Mouse (Mus musculus) stomach, postnatal 0 days (tissue): ENCODE measurements around the gene Mark3. TPM values are rescaled to one million over a fixed set of nuclear protein-coding genes. Genes with fewer than 3 reads are reported as not detected.
A peak's percentile ranks its signal among the peaks of the same experiment; 100 is the strongest.

Experiments
- ATAC-seq: fragments of 200-750 bp; cut with Nextera tagmentation; 2 replicates; pipeline ENCODE4 v1.8.0; 2017; ENCODE audit not compliant: low FRiP score, low TSS enrichment
- DNase-seq: peaks from one replicate; pipeline ENCODE4 v3.0.0-alpha.2; 2016; ENCODE audit warnings: low spot score
- H3K27ac ChIP-seq: fragments of 300-500 bp; sonication (generic); replicated peaks from 2 replicates; pipeline ENCODE4 v1.5.1; 2014; ENCODE audit warnings: mild to moderate bottlenecking, control low read depth
- H3K27me3 ChIP-seq: fragments of 300-500 bp; sonication (generic); 2 replicates; pipeline ENCODE4 v1.6.1; 2014; ENCODE audit warnings: low read length; ENCODE audit not compliant: control insufficient read depth, insufficient read depth
- H3K36me3 ChIP-seq: fragments of 300-500 bp; sonication (generic); 2 replicates; pipeline ENCODE4 v1.6.1; 2014; ENCODE audit warnings: low read length, mixed read lengths; ENCODE audit not compliant: control insufficient read depth, insufficient read depth
- H3K4me1 ChIP-seq: fragments of 300-500 bp; sonication (generic); replicated peaks from 2 replicates; pipeline ENCODE4 v1.6.1; 2014; ENCODE audit warnings: antibody characterized with exemption; ENCODE audit not compliant: control insufficient read depth, insufficient read depth
- H3K4me2 ChIP-seq: fragments of 300-500 bp; sonication (generic); replicated peaks from 2 replicates; pipeline ENCODE4 v1.6.1; 2014; ENCODE audit warnings: low read depth, mild to moderate bottlenecking, control low read depth, moderate library complexity
- H3K4me3 ChIP-seq: fragments of 300-500 bp; sonication (generic); 2 replicates; pipeline ENCODE4 v1.5.1; 2014; ENCODE audit warnings: low read depth, low read length, control low read depth
- H3K9ac ChIP-seq: fragments of 300-500 bp; sonication (generic); 2 replicates; pipeline ENCODE4 v1.6.1; 2014; ENCODE audit warnings: mild to moderate bottlenecking, low read length, control low read depth, mixed read lengths
- H3K9me3 ChIP-seq: fragments of 300-500 bp; sonication (generic); 2 replicates; pipeline ENCODE4 v1.6.1; 2016; ENCODE audit warnings: low read length; ENCODE audit not compliant: control insufficient read depth
- CTCF ChIP-seq: IDR thresholded peaks from 2 replicates; pipeline ENCODE4 v1.5.1; 2016; ENCODE audit warnings: antibody characterized with exemption, low read depth, mild to moderate bottlenecking, moderate library complexity
- EP300 ChIP-seq: optimal IDR thresholded peaks from 2 replicates; pipeline ENCODE3; 2016; ENCODE audit warnings: antibody characterized with exemption
- WGBS: fragments of 180-500 bp; shearing (Covaris S2); extraction: QIAGEN DNeasy Blood & Tissue Kit; methylation state at CpG from one replicate; pipeline ENCODE4 v1.1.7; 2014; 5-methylcytosine and 5-hydroxymethylcytosine counted together
- polyA plus RNA-seq: library from polyadenylated mRNA; unstranded; fragments of >200 nt; fragmentation: Nextera tagmentation; extraction: Ambion mirVana; gene quantifications from 2 replicates; pipeline ENCODE4 v1.2.1, GENCODE M21; 2015

Gene Mark3
- polyA plus RNA-seq, 1 experiment from 2014 or later = 15.6 TPM

GRCm38 (mm10) chr12:111669961-111670360 lies 95.6 kb downstream of the Mark3 start:
- Histone ChIP-seq H3K36me3 (no peaks in the 10 kb centered on the region), H3K9me3 (no peaks in the 10 kb centered on the region), H3K4me2 (peak overlapping the region; percentile 91), H3K27ac (peak overlapping the region; percentile 89), H3K9ac (no peak overlapping the region), H3K4me3 (peak overlapping the region; percentile 66), H3K4me1 (0 out of 2 replicates have a peak, but pooled peaks cover 5% of the 10 kb centered on the region), H3K27me3 (no peaks in the 10 kb centered on the region)
- WGBS = 56% methylated on average over 8 of the region's 8 CpGs
- ATAC-seq (no peak), DNase-seq (no peak)
- TF ChIP-seq EP300 = no peak
- no peak for TF ChIP-seq CTCF

GRCm38 (mm10) chr12:111670371-111670971 lies 96.1 kb downstream of the Mark3 start:
- peak; percentile 16 for ATAC-seq
- TF ChIP-seq CTCF (no peak), EP300 (no peak)
- 20% methylated on average over 28 of the region's 29 CpGs for WGBS
- 0 out of 2 replicates have a peak, but pooled peaks cover 5% of the 10 kb centered on the region for H3K4me1 ChIP-seq
- peak overlapping the region; percentile 91 for H3K4me2 ChIP-seq
- DNase-seq = peak; percentile 45
- H3K27me3 ChIP-seq = no peaks in the 10 kb centered on the region
- peak overlapping the region; percentile 66 for H3K4me3 ChIP-seq
- no peaks in the 10 kb centered on the region for H3K36me3 ChIP-seq
- peak overlapping the region; percentile 69 for H3K27ac ChIP-seq
- no peaks in the 10 kb centered on the region for H3K9me3 ChIP-seq
- H3K9ac ChIP-seq = peak overlapping the region; percentile 76

GRCm38 (mm10) chr12:111670976-111671375 lies 96.7 kb downstream of the Mark3 start:
- Histone ChIP-seq H3K4me3 (peak overlapping the region; percentile 66), H3K4me2 (peak overlapping the region; percentile 91), H3K9me3 (no peaks in the 10 kb centered on the region), H3K4me1 (0 out of 2 replicates have a peak, but pooled peaks cover 5% of the 10 kb centered on the region), H3K27me3 (no peaks in the 10 kb centered on the region), H3K36me3 (no peaks in the 10 kb centered on the region), H3K27ac (peak overlapping the region; percentile 69), H3K9ac (peak overlapping the region; percentile 76)
- WGBS = 4% methylated on average over 35 of the region's 35 CpGs
- TF ChIP-seq CTCF = no peak
- no peak for TF ChIP-seq EP300
- DNase-seq (no peak), ATAC-seq (peak; percentile 10; the same call in 1 of the 2 replicates)

GRCm38 (mm10) chr12:111671431-111671902 lies 97.1 kb downstream of the Mark3 start:
- peak overlapping the region; percentile 76 for H3K9ac ChIP-seq
- no peak for ATAC-seq
- peak overlapping the region; percentile 66 for H3K4me3 ChIP-seq
- H3K27me3 ChIP-seq = no peaks in the 10 kb centered on the region
- H3K36me3 ChIP-seq = no peaks in the 10 kb centered on the region
- 0 out of 2 replicates have a peak, but pooled peaks cover 5% of the 10 kb centered on the region for H3K4me1 ChIP-seq
- TF ChIP-seq CTCF (no peak), EP300 (no peak)
- under 1% methylated on average over 34 of the region's 34 CpGs for WGBS
- peak; percentile 55 for DNase-seq
- peak overlapping the region; percentile 91 for H3K4me2 ChIP-seq
- peak overlapping the region; percentile 69 for H3K27ac ChIP-seq
- no peaks in the 10 kb centered on the region for H3K9me3 ChIP-seq

- Histone ChIP-seq H3K36me3 (no peaks in the 10 kb centered on the region), H3K4me1 (peaks cover 6% of the 10 kb centered on the region; the same call in 1 of the 2 replicates), H3K4me2 (peak within 1 kb of the TSS; percentile 91), H3K9me3 (no peaks in the 10 kb centered on the region), H3K27me3 (no peaks in the 10 kb centered on the region), H3K27ac (peak within 1 kb of the TSS; percentile 69), H3K9ac (peak within 1 kb of the TSS; percentile 76), H3K4me3 (peak within 1 kb of the TSS; percentile 66)
- TF ChIP-seq EP300 = no peak
- no peak for TF ChIP-seq CTCF
- ATAC-seq = peak; percentile 58
- WGBS = 2% methylated on average over 27 of the region's 31 CpGs
- DNase-seq = peak; percentile 70
Measured at GRCm38 (mm10) chr12:111672176-111672575, 97.9 kb downstream of the Mark3 start, which contains the start of gene Ckb. Gene Ckb (minus strand): TSS chr12:111672338.

GRCm38 (mm10) chr12:111672581-111672980 lies 98.3 kb downstream of the Mark3 start:
- H3K27me3 ChIP-seq = no peaks in the 10 kb centered on the region
- no peaks in the 10 kb centered on the region for H3K36me3 ChIP-seq
- TF ChIP-seq EP300 (no peak), CTCF (no peak)
- H3K27ac ChIP-seq = no peak overlapping the region
- peak overlapping the region; percentile 91 for H3K4me2 ChIP-seq
- H3K4me3 ChIP-seq = peak overlapping the region; percentile 66
- H3K4me1 ChIP-seq = peaks cover 10% of the 10 kb centered on the region
- no peaks in the 10 kb centered on the region for H3K9me3 ChIP-seq
- peak overlapping the region; percentile 45; the same call in 1 of the 2 replicates for H3K9ac ChIP-seq
- no peak for ATAC-seq
- DNase-seq = no peak
- 16% methylated on average over 12 of the region's 12 CpGs for WGBS
